Mouse (Mus musculus): ENCODE results near the gene Ccpg1. TPM values are rescaled to one million over a fixed set of nuclear protein-coding genes. Genes with fewer than 3 reads are reported as not detected.

Ccpg1 gene
- polyA plus RNA-seq (2015; fragmentation: Nextera tagmentation; extraction: Ambion mirVana): 36.8 and 38.6 TPM in 2 replicates

DNA sequence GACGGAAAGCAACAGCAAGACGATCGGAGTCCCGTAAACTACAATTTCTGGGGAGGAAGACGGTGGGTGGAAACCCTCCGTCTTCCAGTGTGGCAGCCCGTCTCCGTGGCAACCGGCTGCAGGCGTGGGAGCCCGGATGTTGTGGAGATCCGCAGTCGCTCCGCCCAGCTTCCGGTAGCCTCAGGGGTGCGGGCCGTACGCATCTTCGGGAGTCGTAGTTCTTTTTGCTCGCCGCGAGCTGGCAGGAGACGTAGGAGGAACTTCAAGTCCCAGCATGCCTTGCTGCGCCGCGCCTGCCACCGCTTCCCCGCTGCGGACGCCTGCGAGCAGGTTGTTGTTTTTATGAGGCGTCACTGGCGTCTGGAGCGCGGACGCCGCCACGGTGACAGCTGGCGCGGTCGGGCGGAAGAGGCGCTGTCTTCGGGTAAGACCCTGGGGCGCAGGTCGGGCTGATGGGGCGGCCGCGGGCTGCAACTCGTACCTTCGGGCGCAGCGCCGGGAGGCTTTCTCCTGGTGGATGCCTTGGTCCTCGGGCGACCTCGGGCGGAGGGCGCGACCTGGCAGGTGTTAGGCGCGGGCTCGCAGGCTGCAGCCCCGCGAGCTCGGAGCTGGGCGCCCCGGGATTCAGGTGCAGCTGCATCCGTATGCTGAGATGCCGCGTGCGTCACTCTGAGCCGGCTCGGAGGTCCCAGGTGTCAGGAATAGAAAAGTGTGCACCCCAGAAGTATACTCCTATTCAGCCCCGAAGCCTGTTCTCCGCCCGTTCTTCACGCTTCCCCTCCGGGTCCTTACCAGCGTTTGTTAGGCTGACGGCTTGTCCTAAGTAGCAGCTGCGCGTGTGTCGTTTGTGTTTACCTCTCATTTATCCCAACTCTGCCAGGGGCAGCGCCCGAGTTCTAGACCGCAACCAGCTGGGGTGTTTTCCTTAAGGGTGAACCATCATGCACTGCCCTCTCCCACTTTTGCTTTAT, at the start of gene Ccpg1, which contains the start of gene Ccpg1os:
Ccpg1 (plus strand) TSS at position 180 of the 971 bp plus-strand sequence.
Ccpg1os (minus strand) TSS at position 133 of the 971 bp plus-strand sequence.
- Histone ChIP-seq H3K4me3 (replicated peaks; ENCODE audit: low read length) (peak within 1 kb of the TSS; percentile 72), H3K4me2 (ENCODE audit: low read depth, low read length) (peak within 1 kb of the TSS; percentile 96), H3K36me3 (ENCODE audit: control insufficient read depth, insufficient read depth, low read length) (no peaks in the 10 kb centered on the region), H3K4me1 (ENCODE audit: control insufficient read depth, insufficient read depth, low read length) (peaks cover 16% of the 10 kb centered on the region), H3K27me3 (ENCODE audit: control insufficient read depth, insufficient read depth, low read length) (no peaks in the 10 kb centered on the region), H3K9ac (ENCODE audit: low read length) (peak within 1 kb of the TSS; percentile 77), H3K27ac (ENCODE audit: low read length) (peak within 1 kb of the TSS; percentile 42; the same call in 1 of the 2 replicates), H3K9me3 (replicated peaks; ENCODE audit: control insufficient read depth, low read length) (no peaks in the 10 kb centered on the region)
- under 1% methylated on average over 86 of the region's 88 CpGs for WGBS
- peak; percentile 99 for ATAC-seq (ENCODE audit: insufficient read depth, low FRiP score)

DNA sequence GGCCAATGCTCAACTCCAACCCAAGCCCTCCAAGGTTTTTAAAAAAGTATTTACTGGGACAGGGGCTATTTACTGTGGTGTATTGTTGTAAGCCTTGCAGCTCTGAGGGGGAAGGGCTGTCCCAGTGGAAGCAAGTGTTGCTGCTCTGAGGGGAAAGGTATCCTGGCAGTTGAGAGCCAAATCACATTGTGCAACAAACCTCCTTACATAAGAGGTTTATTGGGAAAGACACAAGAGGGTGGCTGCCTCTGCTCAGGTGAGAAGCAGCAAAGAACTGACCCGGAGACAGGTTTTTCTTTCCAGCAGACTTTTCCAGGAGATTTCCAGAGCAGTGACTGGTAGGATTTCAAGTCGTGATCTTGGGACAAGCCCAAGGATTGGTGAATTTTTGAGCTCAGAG, 48.9 kb upstream of the Ccpg1 start:
- 74% methylated on average over 2 of the region's 2 CpGs for WGBS
- H3K4me2 ChIP-seq (ENCODE audit: low read depth, low read length): no peak overlapping the region
- H3K27ac ChIP-seq (ENCODE audit: low read length): no peak overlapping the region
- H3K36me3 ChIP-seq (ENCODE audit: control insufficient read depth, insufficient read depth, low read length): no peaks in the 10 kb centered on the region
- H3K4me3 ChIP-seq (replicated peaks; ENCODE audit: low read length): no peak overlapping the region
- H3K27me3 ChIP-seq (ENCODE audit: control insufficient read depth, insufficient read depth, low read length): no peaks in the 10 kb centered on the region
- H3K9ac ChIP-seq (ENCODE audit: low read length): no peak overlapping the region
- H3K4me1 ChIP-seq (ENCODE audit: control insufficient read depth, insufficient read depth, low read length): no peaks in the 10 kb centered on the region
- ATAC-seq (ENCODE audit: insufficient read depth, low FRiP score): no peak
- no peaks in the 10 kb centered on the region; the same call in 1 of the 2 replicates for H3K9me3 ChIP-seq (replicated peaks; ENCODE audit: control insufficient read depth, low read length)

DNA sequence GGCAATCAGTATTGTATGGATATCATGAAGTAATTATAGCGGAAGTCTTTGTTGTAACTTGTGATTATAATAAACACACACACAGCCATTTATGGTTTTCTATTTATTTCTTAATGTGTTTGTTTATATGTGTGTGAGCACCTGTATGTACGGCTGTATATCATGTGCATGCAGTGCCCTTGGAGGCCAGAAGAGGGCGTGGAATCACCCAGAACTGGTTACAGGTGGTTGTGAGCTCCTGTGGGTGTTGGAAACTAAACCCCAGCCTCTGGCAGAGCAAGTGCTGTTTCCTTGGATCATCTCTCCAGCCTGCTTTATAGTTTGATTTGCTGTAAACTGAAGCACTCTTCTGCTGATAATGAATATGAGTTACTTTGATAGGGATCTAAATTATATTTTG, 41.8 kb upstream of the Ccpg1 start:
- H3K9ac ChIP-seq (ENCODE audit: low read length): no peak overlapping the region
- 55% methylated on average over 3 of the region's 3 CpGs for WGBS
- H3K9me3 ChIP-seq (replicated peaks; ENCODE audit: control insufficient read depth, low read length): no peaks in the 10 kb centered on the region
- H3K27me3 ChIP-seq (ENCODE audit: control insufficient read depth, insufficient read depth, low read length): no peaks in the 10 kb centered on the region
- no peaks in the 10 kb centered on the region; the same call in 1 of the 2 replicates for H3K4me1 ChIP-seq (ENCODE audit: control insufficient read depth, insufficient read depth, low read length)
- peaks cover 11% of the 10 kb centered on the region; the same call in 1 of the 2 replicates for H3K36me3 ChIP-seq (ENCODE audit: control insufficient read depth, insufficient read depth, low read length)
- no peak overlapping the region for H3K4me2 ChIP-seq (ENCODE audit: low read depth, low read length)
- H3K4me3 ChIP-seq (replicated peaks; ENCODE audit: low read length): no peak overlapping the region
- ATAC-seq (ENCODE audit: insufficient read depth, low FRiP score): no peak
- H3K27ac ChIP-seq (ENCODE audit: low read length): no peak overlapping the region

DNA sequence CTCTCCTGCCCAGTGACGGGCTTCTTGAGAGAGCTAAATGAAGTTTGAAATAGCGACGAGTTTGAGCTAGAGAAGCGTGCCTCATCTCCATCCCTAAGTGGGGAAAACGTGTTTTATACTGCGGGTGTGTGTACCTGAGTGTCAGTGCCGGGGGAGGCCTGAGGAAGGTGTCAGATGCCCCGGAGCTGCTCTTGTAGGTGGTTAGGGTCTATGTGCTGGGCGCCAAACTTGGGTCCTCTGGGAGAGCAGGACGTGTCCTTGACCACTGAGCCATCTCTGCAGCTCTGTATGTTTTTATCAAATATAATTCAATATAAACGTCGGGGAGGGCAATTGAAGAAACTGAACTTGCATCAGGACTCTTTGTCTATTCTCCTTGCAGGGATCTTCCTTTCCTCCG, 40.9 kb upstream of the Ccpg1 start:
- Histone ChIP-seq H3K36me3 (ENCODE audit: control insufficient read depth, insufficient read depth, low read length) (peaks cover 11% of the 10 kb centered on the region; the same call in 1 of the 2 replicates), H3K27me3 (ENCODE audit: control insufficient read depth, insufficient read depth, low read length) (no peaks in the 10 kb centered on the region), H3K27ac (ENCODE audit: low read length) (no peak overlapping the region), H3K9ac (ENCODE audit: low read length) (no peak overlapping the region), H3K9me3 (replicated peaks; ENCODE audit: control insufficient read depth, low read length) (no peaks in the 10 kb centered on the region), H3K4me2 (ENCODE audit: low read depth, low read length) (no peak overlapping the region), H3K4me1 (ENCODE audit: control insufficient read depth, insufficient read depth, low read length) (no peaks in the 10 kb centered on the region; the same call in 1 of the 2 replicates), H3K4me3 (replicated peaks; ENCODE audit: low read length) (no peak overlapping the region)
- 88% methylated on average over 13 of the region's 13 CpGs for WGBS
- no peak for ATAC-seq (ENCODE audit: insufficient read depth, low FRiP score)

DNA sequence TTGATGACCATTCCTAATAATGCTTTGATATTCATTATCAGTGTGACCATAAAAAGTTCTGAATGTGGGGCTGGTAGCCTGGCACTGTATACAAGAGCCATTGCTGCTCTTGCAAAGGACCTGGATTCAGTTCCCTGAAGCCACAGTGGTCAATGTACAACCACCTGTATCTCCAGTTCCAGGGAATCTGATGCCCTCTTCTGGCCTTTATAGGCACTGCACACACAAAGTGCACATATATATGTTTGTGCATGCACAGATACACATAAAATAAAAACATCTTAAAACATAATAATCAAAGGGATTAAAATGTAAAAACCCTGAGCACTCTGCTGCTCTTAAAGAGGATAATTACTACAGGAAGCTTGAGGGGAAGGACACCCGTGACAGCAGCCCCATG, 38.2 kb upstream of the Ccpg1 start:
- no peak for ATAC-seq (ENCODE audit: insufficient read depth, low FRiP score)
- WGBS: 88% methylated on average over 1 of the region's 1 CpGs

DNA sequence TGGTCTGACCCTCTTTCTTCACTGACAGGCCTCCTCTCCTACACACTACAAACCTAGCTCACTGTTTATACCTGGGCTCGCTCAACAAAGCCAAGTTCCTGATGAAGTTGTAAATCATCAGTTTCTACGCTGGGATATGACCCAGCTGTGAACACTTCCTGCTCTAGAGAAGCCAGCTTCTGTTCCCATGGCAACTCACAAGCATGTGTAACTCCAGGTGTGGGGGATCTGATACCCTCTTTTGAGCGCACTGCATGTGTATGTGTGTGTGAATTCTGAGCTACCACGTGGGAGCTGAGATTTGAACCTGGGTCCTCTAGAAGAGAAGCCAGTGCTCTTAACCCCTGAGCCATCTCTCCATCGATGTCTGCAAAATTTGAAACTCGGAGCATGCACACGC, 35.7 kb upstream of the Ccpg1 start:
- no peak overlapping the region for H3K4me3 ChIP-seq (replicated peaks; ENCODE audit: low read length)
- 48% methylated on average over 7 of the region's 7 CpGs for WGBS
- H3K9ac ChIP-seq (ENCODE audit: low read length): no peak overlapping the region
- no peak overlapping the region for H3K27ac ChIP-seq (ENCODE audit: low read length)
- H3K9me3 ChIP-seq (replicated peaks; ENCODE audit: control insufficient read depth, low read length): no peaks in the 10 kb centered on the region
- no peaks in the 10 kb centered on the region for H3K27me3 ChIP-seq (ENCODE audit: control insufficient read depth, insufficient read depth, low read length)
- H3K36me3 ChIP-seq (ENCODE audit: control insufficient read depth, insufficient read depth, low read length): peaks cover 8% of the 10 kb centered on the region; the same call in 1 of the 2 replicates
- no peak overlapping the region for H3K4me2 ChIP-seq (ENCODE audit: low read depth, low read length)
- H3K4me1 ChIP-seq (ENCODE audit: control insufficient read depth, insufficient read depth, low read length): no peaks in the 10 kb centered on the region; the same call in 1 of the 2 replicates
- no peak for ATAC-seq (ENCODE audit: insufficient read depth, low FRiP score)

More for the DNA sequence above, 38.2 kb upstream of the Ccpg1 start:
- no peak overlapping the region for H3K4me2 ChIP-seq (ENCODE audit: low read depth, low read length)
- no peak overlapping the region for H3K27ac ChIP-seq (ENCODE audit: low read length)
- H3K4me3 ChIP-seq (replicated peaks; ENCODE audit: low read length): no peak overlapping the region
- no peaks in the 10 kb centered on the region for H3K9me3 ChIP-seq (replicated peaks; ENCODE audit: control insufficient read depth, low read length)
- H3K27me3 ChIP-seq (ENCODE audit: control insufficient read depth, insufficient read depth, low read length): no peaks in the 10 kb centered on the region
- H3K9ac ChIP-seq (ENCODE audit: low read length): no peak overlapping the region
- no peaks in the 10 kb centered on the region; the same call in 1 of the 2 replicates for H3K4me1 ChIP-seq (ENCODE audit: control insufficient read depth, insufficient read depth, low read length)
- H3K36me3 ChIP-seq (ENCODE audit: control insufficient read depth, insufficient read depth, low read length): peaks cover 11% of the 10 kb centered on the region; the same call in 1 of the 2 replicates

DNA sequence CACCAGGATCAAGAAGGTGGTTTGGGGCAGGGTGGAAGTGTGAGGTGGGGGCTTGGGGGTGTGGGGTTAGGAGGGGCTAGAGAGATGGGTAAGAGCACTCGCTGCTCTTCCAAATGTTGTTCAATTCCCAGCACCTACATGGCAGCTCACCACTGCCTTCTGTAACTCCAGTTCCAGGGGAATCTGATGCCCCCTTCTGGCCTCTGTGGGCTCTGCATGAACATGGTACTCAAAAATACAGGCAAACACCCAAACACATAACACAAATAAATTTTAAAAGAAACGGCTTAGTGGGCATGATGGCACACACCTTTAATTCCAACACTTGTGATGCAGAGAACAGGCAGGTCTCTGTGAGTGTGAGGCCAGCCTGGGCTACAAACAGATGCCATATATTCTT, 30.5 kb upstream of the Ccpg1 start:
- Histone ChIP-seq H3K27me3 (ENCODE audit: control insufficient read depth, insufficient read depth, low read length) (no peaks in the 10 kb centered on the region), H3K27ac (ENCODE audit: low read length) (no peak overlapping the region), H3K9ac (ENCODE audit: low read length) (no peak overlapping the region), H3K36me3 (ENCODE audit: control insufficient read depth, insufficient read depth, low read length) (no peaks in the 10 kb centered on the region), H3K4me3 (replicated peaks; ENCODE audit: low read length) (no peak overlapping the region), H3K4me2 (ENCODE audit: low read depth, low read length) (no peak overlapping the region), H3K4me1 (ENCODE audit: control insufficient read depth, insufficient read depth, low read length) (peaks cover 3% of the 10 kb centered on the region; the same call in 1 of the 2 replicates), H3K9me3 (replicated peaks; ENCODE audit: control insufficient read depth, low read length) (no peaks in the 10 kb centered on the region)
- no peak for ATAC-seq (ENCODE audit: insufficient read depth, low FRiP score)
- 53% methylated on average over 2 of the region's 2 CpGs for WGBS

DNA sequence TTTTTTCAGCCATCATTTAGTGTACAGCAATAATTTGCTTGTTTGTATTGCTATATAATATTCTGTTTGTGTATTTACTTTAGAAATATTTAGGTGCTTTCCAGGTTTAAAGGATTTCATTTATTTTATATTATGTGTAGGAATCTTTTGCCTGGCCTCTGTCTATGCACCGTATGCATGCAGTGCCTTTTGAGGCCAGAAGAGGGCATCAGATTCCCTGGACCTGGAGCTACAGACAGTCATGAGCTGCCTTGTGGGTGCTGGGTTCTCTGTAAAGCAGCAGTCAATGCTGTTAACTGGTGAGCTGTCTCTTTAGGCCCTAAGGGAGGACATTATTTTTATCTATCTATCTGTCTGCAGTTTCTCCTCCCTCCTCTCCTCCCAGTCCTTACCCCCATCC, 29.7 kb upstream of the Ccpg1 start:
- H3K27ac ChIP-seq (ENCODE audit: low read length): no peak overlapping the region
- H3K4me2 ChIP-seq (ENCODE audit: low read depth, low read length): no peak overlapping the region
- no peak for ATAC-seq (ENCODE audit: insufficient read depth, low FRiP score)
- WGBS: 22% methylated on average over 1 of the region's 1 CpGs
- H3K36me3 ChIP-seq (ENCODE audit: control insufficient read depth, insufficient read depth, low read length): no peaks in the 10 kb centered on the region
- no peak overlapping the region for H3K4me3 ChIP-seq (replicated peaks; ENCODE audit: low read length)
- no peak overlapping the region for H3K9ac ChIP-seq (ENCODE audit: low read length)
- H3K27me3 ChIP-seq (ENCODE audit: control insufficient read depth, insufficient read depth, low read length): no peaks in the 10 kb centered on the region
- no peaks in the 10 kb centered on the region for H3K9me3 ChIP-seq (replicated peaks; ENCODE audit: control insufficient read depth, low read length)
- peaks cover 3% of the 10 kb centered on the region; the same call in 1 of the 2 replicates for H3K4me1 ChIP-seq (ENCODE audit: control insufficient read depth, insufficient read depth, low read length)

Data from stomach, embryonic 16.5 days (tissue).